ENCODE assay signal across 18 mouse cellular contexts in the genomic region with DNA sequence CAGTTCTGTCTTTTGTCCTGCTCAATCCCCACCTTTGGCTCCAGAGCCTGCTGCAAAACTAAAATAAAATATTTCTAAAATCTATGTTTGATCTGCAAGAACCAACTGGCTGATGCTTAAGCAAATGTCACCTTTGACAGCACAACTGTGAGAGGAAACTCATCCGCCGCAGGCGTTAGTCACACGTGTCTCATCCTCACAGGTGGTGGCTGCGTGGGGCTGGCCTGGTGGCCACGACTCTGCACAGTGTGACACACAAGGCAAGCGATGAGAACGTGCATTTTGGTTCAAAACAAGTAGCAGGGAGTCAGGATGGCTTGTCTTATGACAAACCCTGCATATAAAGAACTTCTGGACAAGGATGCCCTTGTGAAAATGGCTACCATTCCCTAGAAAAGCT.
DNase-seq lines count a peak whose midpoint lies in the region; ATAC-seq and TF ChIP-seq lines count a peak whose summit lies in the region.
"Had no signal": no experiment of that assay in that cellular context is flagged by ENCODE, and none has a peak within 500 bp of the region (broad histone marks: within the 10 kb centered on the region; RNA-seq: fewer than 3 reads in every experiment).

No protein-coding gene starts in this region.

- H3K4me3 ChIP-seq in liver, postnatal 0 days (ENCODE audit: low read depth, low read length) = no peak overlapping the region
- no peak overlapping the region for H3K4me3 ChIP-seq in liver, embryonic 12.5 days
- H3K4me3 ChIP-seq in CH12.LX (replicated peaks in 1 of 3; ENCODE audit: low read depth in 2 of 3, low read length in 2 of 3, poor library complexity in 1 of 3) = no peak overlapping the region
- H3K4me3 ChIP-seq: forebrain, embryonic 15.5 days; heart, embryonic 15.5 days; hindbrain, embryonic 15.5 days had no signal

- ATAC-seq in liver, postnatal 0 days = no peak
- ATAC-seq in liver, embryonic 12.5 days = no peak
- 0 out of 2 replicates have a peak, but pooled peaks have one; percentile 24 for ATAC-seq in monocyte, adult 5-6 weeks (replicated peaks; ENCODE audit: insufficient number of reproducible peaks, low FRiP score, low TSS enrichment, poor library complexity, severe bottlenecking)
- ATAC-seq in frontal cortex, adult (ENCODE audit: low TSS enrichment) = no peak
- ATAC-seq: forebrain, embryonic 15.5 days had no signal

- no peak for TF ChIP-seq EP300 in liver, postnatal 0 days (IDR thresholded peaks at IDR 0.05; ENCODE audit: low read depth)
- TF ChIP-seq EP300 in CH12.LX (IDR thresholded peaks at IDR 0.05; ENCODE audit: low read length) = peak; percentile 11; the same call in 1 of the 2 replicates

- H3K27me3 ChIP-seq in liver, postnatal 0 days (ENCODE audit: insufficient read depth, low read length) = no peaks in the 10 kb centered on the region
- no peaks in the 10 kb centered on the region for H3K27me3 ChIP-seq in liver, embryonic 12.5 days (replicated peaks)
- H3K27me3 ChIP-seq in CH12.LX (replicated peaks) = no peaks in the 10 kb centered on the region
- H3K27me3 ChIP-seq: forebrain, embryonic 15.5 days; heart, embryonic 15.5 days; hindbrain, embryonic 15.5 days had no signal

- no peak for TF ChIP-seq RAD21 in CH12.LX (IDR thresholded peaks at IDR 0.05; ENCODE audit: low read depth, low read length)

- in situ Hi-C loops in CH12.LX (cut with MboI; ENCODE audit: low pct_ligation_motif_present, low pct_unique_long_range_greater_than_20kb, low sequenced_read_pairs) = no loop called here

- TF ChIP-seq CTCF in liver, postnatal 0 days (IDR thresholded peaks at IDR 0.05; ENCODE audit: low read depth) = no peak
- TF ChIP-seq CTCF in CH12.LX (conservative IDR thresholded peaks at IDR 0.05 in 1 of 2, IDR thresholded peaks at IDR 0.05 in 1 of 2; ENCODE audit: low read depth in 2 of 2, low read length in 2 of 2) = no peak

- no peak overlapping the region for H3K9ac ChIP-seq in liver, postnatal 0 days (replicated peaks)
- H3K9ac ChIP-seq in liver, embryonic 12.5 days = no peak overlapping the region
- H3K9ac ChIP-seq in CH12.LX (ENCODE audit: insufficient read depth, low read depth) = no peak overlapping the region
- H3K9ac ChIP-seq: forebrain, embryonic 15.5 days; heart, embryonic 15.5 days; hindbrain, embryonic 15.5 days; liver, embryonic 14.5 days had no signal

- dilution Hi-C loops in CH12.LX (cut with MboI; ENCODE audit: extremely low pct_ligation_motif_present, extremely low pct_unique_long_range_greater_than_20kb, low sequenced_read_pairs) = no loop called here

- TF ChIP-seq POLR2A in CH12.LX (IDR thresholded peaks at IDR 0.05; ENCODE audit: low read depth, low read length) = no peak

- 58% methylated on average over 8 of the region's 8 CpGs for WGBS in liver, postnatal 0 days (ENCODE audit: insufficient replicate concordance)
- 67% methylated on average over 8 of the region's 8 CpGs for WGBS in liver, embryonic 12.5 days (ENCODE audit: insufficient replicate concordance)

- no peaks in the 10 kb centered on the region for H3K79me2 ChIP-seq in CH12.LX (replicated peaks; ENCODE audit: control insufficient read depth, extremely low read depth, insufficient read depth, poor library complexity, severe bottlenecking)

- H3K4me2 ChIP-seq in liver, postnatal 0 days (ENCODE audit: low read depth, low read length) = no peak overlapping the region
- no peak overlapping the region for H3K4me2 ChIP-seq in liver, embryonic 12.5 days
- H3K4me2 ChIP-seq in CH12.LX (ENCODE audit: insufficient read depth, low read depth, poor library complexity, severe bottlenecking) = peak overlapping the region; percentile 7; the same call in 1 of the 2 replicates
- H3K4me2 ChIP-seq: forebrain, embryonic 15.5 days; heart, embryonic 15.5 days; hindbrain, embryonic 15.5 days had no signal

- H3K4me1 ChIP-seq in liver, postnatal 0 days (ENCODE audit: insufficient read depth) = peaks cover 16% of the 10 kb centered on the region
- H3K4me1 ChIP-seq in liver, embryonic 12.5 days = 0 out of 2 replicates have a peak, but pooled peaks cover 9% of the 10 kb centered on the region
- H3K4me1 ChIP-seq in CH12.LX (ENCODE audit: control insufficient read depth in 1 of 2, insufficient read depth in 2 of 2) = peaks cover 26 to 87% of the 10 kb centered on the region in 2 experiments

- H3K36me3 ChIP-seq in liver, postnatal 0 days (replicated peaks; ENCODE audit: insufficient read depth, low read length) = no peaks in the 10 kb centered on the region
- no peaks in the 10 kb centered on the region for H3K36me3 ChIP-seq in liver, embryonic 12.5 days
- H3K36me3 ChIP-seq in CH12.LX (replicated peaks in 1 of 2; ENCODE audit: control insufficient read depth in 1 of 2, insufficient read depth in 1 of 2, low read length in 1 of 2) = peaks cover 0 to 23% of the 10 kb centered on the region in 2 experiments
- H3K36me3 ChIP-seq: forebrain, embryonic 15.5 days; heart, embryonic 15.5 days; hindbrain, embryonic 15.5 days had no signal

- H3K27ac ChIP-seq in liver, postnatal 0 days (ENCODE audit: low read depth) = peak overlapping the region; percentile 61
- H3K27ac ChIP-seq in liver, embryonic 12.5 days = no peak overlapping the region
- H3K27ac ChIP-seq in CH12.LX (ENCODE audit: insufficient read depth, low read depth) = no peak overlapping the region
- H3K27ac ChIP-seq: forebrain, embryonic 15.5 days; hindbrain, embryonic 15.5 days; liver, embryonic 14.5 days; macrophage had no signal

- no peaks in the 10 kb centered on the region for H3K9me3 ChIP-seq in liver, postnatal 0 days (ENCODE audit: low read length)
- H3K9me3 ChIP-seq in liver, embryonic 12.5 days (replicated peaks) = no peaks in the 10 kb centered on the region
- H3K9me3 ChIP-seq in CH12.LX (replicated peaks; ENCODE audit: low read length) = no peaks in the 10 kb centered on the region
- H3K9me3 ChIP-seq: forebrain, embryonic 15.5 days; heart, embryonic 15.5 days; hindbrain, embryonic 15.5 days had no signal

- DNase-seq in liver, postnatal 0 days = no peak
- no peak for DNase-seq in CH12.LX (ENCODE audit: extremely low read depth)
- DNase-seq in thymus, postnatal 0 days (ENCODE audit: low spot score) = peak; percentile 93
- no peak for DNase-seq in Muller cell, postnatal 12 days (ENCODE audit: inconsistent ontology term)
- DNase-seq in gastrocnemius, postnatal 10 days = no peak
- DNase-seq: cerebellum, adult 8-10 months; gastrocnemius, postnatal 36 days; layer of hippocampus, adult 9-11 months; left cerebral cortex, postnatal 4 days; right cerebral cortex, adult 18-20 months had no signal

TF ChIP-seq in CH12.LX, 34 proteins besides CTCF, POLR2A, EP300 and RAD21:
- no peak for TF ChIP-seq MAZ (IDR thresholded peaks at IDR 0.05; ENCODE audit: low read depth, low read length)
- TF ChIP-seq HCFC1 (IDR thresholded peaks at IDR 0.05; ENCODE audit: low read depth, low read length) = no peak
- TF ChIP-seq BHLHE40 (IDR thresholded peaks at IDR 0.05; ENCODE audit: low read depth, low read length) = peak; percentile 91
- 0 out of 2 replicates have a peak, but pooled peaks have one; percentile 0 for TF ChIP-seq MEF2A (IDR thresholded peaks at IDR 0.05; ENCODE audit: borderline replicate concordance, low read depth, low read length)
- TF ChIP-seq JUN (IDR thresholded peaks at IDR 0.05; ENCODE audit: insufficient read depth, low read depth, low read length) = no peak
- TF ChIP-seq TCF12 (IDR thresholded peaks at IDR 0.05; ENCODE audit: low read depth, low read length) = peak; percentile 54; the same call in 1 of the 2 replicates
- TF ChIP-seq POLR2AphosphoS2 (IDR thresholded peaks at IDR 0.05; ENCODE audit: low read depth, low read length) = no peak
- no peak for TF ChIP-seq E2F4 (IDR thresholded peaks at IDR 0.05; ENCODE audit: insufficient replicate concordance, low read depth, low read length)
- no peak for TF ChIP-seq TBP (conservative IDR thresholded peaks at IDR 0.05; ENCODE audit: low read depth, low read length)
- TF ChIP-seq MAFK (IDR thresholded peaks at IDR 0.05; ENCODE audit: insufficient replicate concordance, low read length) = no peak
- TF ChIP-seq NELFE (IDR thresholded peaks at IDR 0.05; ENCODE audit: low read depth, low read length) = no peak
- TF ChIP-seq MXI1 (IDR thresholded peaks at IDR 0.05; ENCODE audit: low read depth, low read length) = peak; percentile 68; the same call in 1 of the 2 replicates
- no peak for TF ChIP-seq ZNF384 (IDR thresholded peaks at IDR 0.05; ENCODE audit: low read depth, low read length)
- TF ChIP-seq NRF1 (IDR thresholded peaks at IDR 0.05; ENCODE audit: low read depth, low read length) = no peak
- TF ChIP-seq MAX (IDR thresholded peaks at IDR 0.05; ENCODE audit: low read length) = peak; percentile 77
- peak; percentile 82 for TF ChIP-seq MYC (IDR thresholded peaks at IDR 0.05; ENCODE audit: low read depth, low read length)
- no peak for TF ChIP-seq ZKSCAN1 (IDR thresholded peaks at IDR 0.05; ENCODE audit: borderline replicate concordance, low read depth, low read length)
- TF ChIP-seq ETS1 (conservative IDR thresholded peaks at IDR 0.05; ENCODE audit: low read depth, low read length) = peak; percentile 69
- no peak for TF ChIP-seq CHD2 (IDR thresholded peaks at IDR 0.05; ENCODE audit: low read length)
- no peak for TF ChIP-seq SMC3 (IDR thresholded peaks at IDR 0.05; ENCODE audit: low read depth, low read length)
